Mouse (Mus musculus): ENCODE results near the gene Cfap43.

Cfap43 gene

DNA sequence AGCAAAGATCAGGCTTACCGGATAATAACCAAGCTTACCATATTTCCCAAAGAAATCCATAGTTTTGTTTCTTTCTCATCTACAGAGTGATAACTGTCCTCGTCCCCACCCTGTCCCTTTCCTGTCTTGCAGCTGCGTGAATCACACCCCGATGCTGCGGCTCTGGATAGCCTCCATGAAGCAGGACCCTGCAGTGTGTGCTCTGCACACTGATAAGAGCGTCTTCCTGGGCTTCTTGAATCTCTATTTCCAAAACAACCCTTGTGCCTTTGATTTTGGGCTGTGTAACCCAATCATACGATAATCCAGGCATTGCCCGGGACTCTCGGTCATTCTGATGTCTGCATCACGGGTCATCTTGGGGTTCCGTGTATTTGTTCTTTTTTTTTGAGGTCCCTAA is 33.2 kb downstream of the Cfap43 start:
- DNase-seq (ENCODE audit: low read depth, low spot score): no peak

DNA sequence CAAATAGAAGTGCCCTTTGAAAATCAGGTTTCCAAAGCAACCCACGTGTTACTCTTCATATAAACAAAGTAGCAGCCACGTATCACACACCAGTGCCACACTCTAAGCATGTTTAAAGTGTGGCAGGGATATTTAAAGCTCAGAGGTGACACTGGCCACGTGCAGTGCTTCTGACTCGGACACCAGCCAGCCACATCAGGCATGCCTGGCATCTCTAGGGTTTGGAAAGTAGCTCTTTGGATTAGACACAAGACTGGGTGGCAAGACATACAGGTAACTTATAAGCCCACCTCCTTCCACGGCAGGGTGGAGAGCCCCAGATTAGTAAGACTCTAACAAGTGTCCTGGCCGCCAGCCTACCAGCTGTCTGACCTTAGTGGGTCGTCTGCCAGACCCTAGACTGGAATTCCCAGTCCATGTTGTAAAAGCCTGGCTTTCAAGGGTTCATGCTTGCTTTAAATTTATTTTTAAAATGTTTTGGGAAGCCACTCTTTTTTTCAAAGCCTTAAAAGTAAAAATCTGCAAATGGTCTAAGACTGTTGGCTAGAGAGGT is 33.8 kb downstream of the Cfap43 start:
- DNase-seq (ENCODE audit: low read depth, low spot score): no peak

DNA sequence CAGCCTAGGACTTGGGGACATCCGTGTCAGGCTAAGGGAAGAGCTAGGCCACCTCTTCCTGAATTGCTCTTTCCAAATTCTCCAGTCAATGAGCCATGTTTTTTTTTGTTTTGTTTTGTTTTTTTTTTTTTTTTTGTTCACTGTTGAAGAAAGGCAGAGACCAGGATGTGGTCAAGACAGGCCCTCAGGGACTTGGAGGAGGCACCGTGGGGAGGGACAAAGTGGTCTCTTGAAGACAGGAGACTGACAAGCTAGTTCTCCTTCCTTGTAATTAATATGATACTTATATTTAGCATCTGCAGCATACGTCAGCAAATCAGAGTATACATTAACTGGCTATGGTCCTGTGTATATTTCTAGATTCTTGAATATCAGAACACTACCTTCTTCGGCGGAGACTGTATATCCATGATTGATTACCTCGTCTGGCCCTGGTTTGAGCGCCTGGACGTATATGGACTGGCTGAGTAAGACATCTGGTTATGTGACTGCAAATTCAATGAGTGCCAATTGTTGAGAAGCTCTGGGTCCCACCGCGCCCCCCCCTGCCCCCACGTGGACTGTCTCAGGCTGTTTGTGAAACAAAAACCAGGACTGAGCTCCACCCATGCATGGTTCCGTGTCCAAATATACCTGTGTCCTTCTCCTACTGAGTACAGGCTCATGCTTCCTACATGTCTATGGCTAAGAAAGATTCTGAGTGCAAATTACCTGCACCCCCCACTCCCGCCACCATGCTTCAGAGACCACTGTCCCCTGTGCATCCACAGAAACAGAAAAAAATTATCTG is 34.6 kb downstream of the Cfap43 start:
- DNase-seq (ENCODE audit: low read depth, low spot score): no peak

DNA sequence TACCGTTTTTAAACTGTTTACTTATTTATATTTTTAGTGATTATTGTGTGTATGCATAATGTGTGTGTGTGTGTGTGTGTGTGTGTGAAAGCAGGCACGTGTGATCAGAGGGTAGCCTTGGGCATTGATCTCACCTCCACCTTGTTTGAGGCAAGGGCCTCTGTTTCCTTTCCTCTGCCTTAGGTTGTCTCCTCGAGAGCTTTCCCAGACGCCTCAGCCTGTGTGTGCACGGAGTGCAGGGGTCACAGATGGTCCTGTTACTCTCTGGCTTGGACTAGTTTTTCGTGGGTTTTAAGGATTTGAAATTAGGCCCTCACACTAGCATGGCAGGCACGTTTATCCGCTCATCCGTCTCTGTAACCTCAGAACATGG is 36.2 kb downstream of the Cfap43 start:
- no peak for DNase-seq (ENCODE audit: low read depth, low spot score)

DNA sequence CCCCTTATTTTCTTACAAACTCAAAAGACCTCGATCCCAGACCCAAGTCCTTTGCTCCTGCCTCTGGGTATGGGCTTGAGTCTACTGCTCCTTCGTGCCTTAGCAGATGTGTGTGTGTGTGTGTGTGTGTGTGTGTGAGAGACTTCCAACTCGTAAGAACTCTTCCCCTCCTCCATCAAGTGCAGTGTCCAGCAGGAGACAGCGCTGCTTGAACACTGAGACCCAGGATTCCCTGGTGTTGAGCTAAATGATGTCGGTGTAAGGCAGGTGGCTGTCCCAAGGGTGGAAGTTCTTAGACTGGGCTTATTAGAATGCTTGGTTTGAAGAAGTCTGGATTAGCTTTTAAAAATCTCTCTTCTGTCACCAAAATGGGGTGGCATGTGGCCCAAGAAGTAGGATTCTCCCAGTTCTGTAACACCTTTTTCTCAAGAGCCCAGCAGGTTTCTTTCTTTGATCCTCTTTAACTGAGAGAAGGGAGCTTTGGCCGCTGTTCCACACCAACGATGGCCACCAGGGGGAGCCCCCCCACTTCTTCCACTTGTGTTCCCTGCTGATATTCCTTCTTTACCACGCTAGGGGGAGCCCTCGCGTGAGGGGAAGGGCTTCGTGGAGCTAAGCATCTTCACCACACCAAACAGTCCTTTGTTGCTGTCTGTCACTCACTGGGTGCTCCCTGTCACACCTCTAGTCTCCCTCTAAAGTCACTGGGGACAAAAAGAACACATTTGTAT is 36.8 kb downstream of the Cfap43 start:
- peak; percentile 84 for DNase-seq (ENCODE audit: low read depth, low spot score)

DNA sequence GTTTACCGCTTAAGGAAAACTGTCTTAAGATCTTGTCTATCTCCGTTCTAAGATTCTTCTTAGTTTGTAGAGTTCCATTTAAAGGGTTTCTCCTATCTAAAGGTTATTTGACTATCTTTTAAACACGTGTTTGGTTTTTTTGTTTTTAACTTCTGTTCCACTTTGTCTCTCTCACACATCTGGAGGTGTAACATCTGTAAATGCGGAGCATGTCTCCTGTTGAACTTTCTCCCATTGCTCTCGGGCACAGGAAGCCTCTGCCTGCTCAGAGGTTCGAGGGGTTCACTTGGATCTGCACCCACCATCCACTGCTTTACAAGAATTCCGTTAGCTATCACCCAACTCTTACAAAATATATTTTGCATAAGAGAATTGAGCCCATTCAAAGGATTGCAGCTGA is 37.5 kb downstream of the Cfap43 start:
- DNase-seq (ENCODE audit: low read depth, low spot score): no peak

DNA sequence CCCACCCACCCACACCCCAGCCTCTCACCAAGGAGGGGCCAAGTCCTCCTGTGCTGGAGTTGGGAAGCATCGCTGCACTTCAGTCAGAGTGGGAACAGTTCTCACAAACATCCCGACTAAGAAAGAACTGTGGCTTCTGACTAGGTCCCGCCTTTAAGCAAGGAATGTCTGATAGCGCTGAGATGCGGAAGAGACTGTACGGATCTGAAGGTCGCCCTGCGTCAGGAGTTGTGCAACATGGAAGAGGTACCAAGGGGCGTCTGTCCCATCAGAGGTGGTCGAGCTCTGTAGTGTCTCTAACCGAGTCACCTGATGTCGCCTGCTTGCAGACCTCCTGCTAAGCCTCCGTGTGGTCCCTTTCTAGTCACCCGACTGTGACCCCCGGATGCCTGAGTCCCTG is 42.8 kb downstream of the Cfap43 start:
- no peak for DNase-seq (ENCODE audit: low read depth, low spot score)

DNA sequence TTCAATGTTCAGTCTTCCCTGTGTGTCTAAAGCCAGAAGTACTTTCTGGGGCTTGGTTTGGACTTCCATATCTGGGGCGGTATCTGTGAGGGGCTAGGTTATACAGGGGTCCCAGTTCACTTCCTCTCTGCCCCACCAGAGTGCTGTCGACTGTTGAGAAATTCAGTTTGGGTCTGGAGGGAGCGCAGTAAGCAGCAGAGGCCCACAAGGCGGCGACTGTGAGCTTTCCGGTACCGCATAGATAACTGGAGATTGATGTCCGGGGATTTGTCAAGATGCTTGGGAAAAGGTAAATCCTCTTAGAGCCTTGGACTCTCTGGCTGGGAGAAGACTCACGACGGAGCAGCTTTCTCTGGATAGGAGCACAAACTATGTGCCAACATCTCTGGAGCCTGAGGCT is 47.6 kb downstream of the Cfap43 start:
- DNase-seq (ENCODE audit: low read depth, low spot score): no peak

DNA sequence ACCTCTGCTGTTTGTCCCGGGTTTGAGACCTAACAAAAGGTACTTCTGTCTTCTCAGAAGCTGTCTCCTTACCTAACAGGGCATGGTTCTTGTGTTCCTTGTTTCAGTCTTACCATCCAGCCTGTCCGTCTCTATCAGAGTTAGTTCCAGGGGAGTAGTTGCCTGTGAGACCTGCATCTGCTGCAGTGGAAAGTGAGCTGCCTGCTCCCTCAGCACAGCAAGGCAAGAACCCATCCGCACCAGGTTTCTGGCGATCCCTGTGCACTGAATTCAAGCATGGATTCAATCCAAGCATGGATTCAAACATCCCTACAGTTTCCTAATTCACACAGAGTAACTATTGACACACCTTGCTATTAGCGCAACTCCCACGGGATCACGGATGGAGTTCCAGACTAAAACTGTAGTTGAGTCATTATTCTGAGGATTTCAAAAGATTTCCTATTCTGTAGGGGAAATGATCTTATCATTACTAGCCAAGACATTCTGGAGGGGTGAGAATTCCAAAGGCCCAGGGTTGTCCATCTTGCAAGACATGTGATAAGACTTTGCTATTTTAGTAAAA is 48.9 kb downstream of the Cfap43 start:
- DNase-seq (ENCODE audit: low read depth, low spot score): no peak

DNA sequence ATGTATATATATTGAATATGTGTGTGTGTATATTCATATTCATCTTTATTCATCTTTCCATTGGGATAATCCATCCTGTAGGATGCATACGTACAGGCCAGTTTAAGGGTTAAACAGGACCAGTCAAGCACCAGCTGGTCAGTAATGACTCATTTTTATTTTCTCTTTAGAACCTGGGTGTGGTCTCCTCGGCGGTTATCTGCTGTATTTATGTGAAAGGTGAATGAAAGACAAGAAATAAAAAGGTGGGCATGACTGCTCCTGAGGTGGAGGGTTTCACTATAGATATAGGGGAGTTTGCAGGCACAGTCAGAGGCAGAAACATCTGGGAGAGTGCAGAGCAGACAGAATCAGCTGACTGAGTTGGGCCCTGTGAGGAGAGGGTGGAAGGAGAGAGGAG is 49.6 kb downstream of the Cfap43 start:
- no peak for DNase-seq (ENCODE audit: low read depth, low spot score)

DNA sequence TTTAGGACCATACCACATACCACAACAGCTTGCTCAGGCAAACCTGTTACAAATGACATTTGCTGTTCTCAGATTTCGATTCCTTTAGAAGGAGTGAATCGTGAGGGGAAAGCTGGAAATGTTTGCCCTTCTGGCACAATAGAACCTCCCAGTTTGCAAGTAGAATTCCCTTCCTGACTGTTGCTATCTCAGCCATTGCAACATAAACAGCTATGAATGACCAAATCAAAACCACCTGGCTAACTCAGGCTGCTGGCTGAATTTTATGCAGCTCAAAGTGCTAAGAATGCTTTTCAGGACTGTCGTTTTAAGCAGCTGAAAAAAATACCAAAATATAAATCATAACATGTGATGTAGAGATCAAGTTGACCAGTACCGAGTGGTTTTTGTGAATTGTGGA is 50.1 kb downstream of the Cfap43 start:
- DNase-seq (ENCODE audit: low read depth, low spot score): no peak

DNA sequence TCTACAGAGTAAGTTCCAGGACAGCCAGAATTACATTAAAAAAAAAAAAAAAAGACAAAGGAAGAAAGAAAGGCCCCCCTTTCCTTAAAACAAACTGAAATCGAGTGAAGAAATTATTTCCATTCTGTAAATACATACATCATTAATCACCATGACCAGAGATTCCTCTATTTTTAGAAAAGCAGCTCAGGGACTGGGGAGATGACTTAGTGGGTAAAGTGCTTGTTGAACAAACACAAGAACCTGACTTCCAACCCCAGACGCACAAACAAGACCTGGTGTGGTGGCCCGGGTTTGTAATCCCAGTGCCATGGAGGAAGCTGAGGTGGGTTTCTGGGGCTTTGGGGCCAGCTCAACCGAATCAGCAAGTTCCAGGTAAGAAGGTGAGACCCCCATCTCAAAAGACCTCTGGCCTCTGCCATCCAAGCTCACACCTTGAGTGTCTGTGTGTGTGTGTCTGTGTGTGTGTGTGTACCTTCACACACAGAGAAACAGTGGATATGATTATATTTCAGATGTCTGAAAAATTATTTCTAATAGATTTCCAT is 51.4 kb downstream of the Cfap43 start:
- no peak for DNase-seq (ENCODE audit: low read depth, low spot score)

DNA sequence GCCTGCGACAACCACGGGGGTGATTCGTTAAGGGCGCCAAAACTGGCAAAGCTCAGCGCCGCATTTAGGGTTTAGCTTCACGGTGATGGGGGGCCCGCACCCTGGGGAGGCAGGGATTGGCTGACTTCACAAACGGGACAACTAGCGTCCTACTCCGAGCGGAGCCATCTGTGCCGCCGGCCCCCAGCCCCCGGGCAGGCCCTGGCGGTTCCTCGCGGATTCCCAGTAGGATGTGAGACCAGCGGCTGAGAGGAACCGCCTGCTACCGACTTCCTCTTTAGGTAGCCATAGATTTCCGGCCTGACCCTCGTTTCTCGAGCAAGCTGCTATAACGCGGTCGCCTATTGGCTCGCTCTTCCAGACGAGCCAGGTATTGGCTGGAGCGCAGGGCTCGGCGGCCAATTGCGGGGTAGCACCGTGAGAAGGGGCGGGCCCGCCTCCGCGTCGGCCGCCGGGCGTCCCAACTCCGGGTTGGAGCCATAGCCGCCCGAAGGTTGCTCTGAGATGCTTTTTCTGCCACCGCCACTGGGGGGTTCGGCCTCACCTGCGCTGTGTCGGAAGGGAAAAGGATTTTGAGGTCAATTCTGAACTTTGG is 53.6 kb downstream of the Cfap43 start, which contains the start of gene Gsto2:
TSS of gene Gsto2 (plus strand) at position 182 of the 595 bp plus-strand sequence.
- peak; percentile 93 for DNase-seq (ENCODE audit: low read depth, low spot score)

DNA sequence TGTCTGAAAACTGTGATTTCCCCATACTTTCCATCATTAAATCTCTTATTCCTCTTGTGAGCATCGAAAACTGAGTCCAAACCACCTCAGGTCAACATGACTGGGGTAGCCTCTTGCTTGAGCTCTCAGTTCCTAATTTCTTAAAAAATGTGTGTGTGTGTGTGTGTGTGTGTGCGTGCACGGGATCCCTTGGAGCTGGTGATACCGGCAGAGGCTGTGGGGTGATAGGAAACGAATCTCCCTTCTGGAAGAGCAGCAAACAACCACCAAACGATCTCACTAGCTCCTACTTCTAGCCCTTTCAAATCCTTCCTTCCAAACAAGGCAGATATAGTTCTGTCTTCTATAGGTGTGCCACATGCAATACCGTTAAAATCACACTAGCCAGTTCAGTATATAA is 54.4 kb downstream of the Cfap43 start:
- DNase-seq (ENCODE audit: low read depth, low spot score): no peak

DNA sequence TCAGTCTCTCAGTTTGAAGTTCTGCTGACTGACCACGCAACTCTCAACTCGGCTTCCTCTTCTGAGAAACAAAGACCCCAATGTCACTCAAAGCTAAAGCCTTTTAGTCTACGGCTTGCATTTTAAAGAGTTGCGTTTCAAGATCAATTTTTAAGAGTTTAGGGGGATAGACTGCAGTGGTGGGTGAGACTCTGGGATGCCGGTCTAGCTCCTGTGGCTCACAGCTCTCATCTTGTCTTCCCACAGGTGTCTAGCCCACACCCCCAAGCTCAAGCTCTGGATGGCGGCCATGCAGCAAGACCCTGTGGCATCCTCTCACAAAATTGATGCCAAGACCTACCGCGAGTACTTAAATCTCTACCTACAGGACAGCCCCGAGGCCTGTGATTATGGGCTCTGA is 55.0 kb downstream of the Cfap43 start:
- no peak for DNase-seq (ENCODE audit: low read depth, low spot score)

DNA sequence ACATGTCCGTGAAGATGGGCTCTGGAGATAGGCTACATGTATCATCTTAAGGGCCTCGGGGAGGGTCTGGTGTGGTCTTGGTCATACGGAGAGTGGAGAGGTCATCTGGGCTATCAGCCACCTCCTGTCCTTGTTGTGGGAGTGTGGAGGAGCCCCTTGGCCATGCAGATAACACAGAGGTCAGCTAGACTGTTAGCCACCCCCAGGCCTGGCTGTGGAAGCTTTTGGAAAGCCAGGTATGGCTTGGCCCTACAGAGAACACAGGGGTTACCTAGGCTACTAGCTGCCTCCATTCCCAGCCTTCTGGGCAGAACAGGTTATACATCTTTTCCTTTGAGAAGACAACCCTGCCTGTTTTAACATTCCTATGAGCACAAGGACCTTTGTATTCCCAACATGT is 56.5 kb downstream of the Cfap43 start:
- DNase-seq (ENCODE audit: low read depth, low spot score): no peak

DNA sequence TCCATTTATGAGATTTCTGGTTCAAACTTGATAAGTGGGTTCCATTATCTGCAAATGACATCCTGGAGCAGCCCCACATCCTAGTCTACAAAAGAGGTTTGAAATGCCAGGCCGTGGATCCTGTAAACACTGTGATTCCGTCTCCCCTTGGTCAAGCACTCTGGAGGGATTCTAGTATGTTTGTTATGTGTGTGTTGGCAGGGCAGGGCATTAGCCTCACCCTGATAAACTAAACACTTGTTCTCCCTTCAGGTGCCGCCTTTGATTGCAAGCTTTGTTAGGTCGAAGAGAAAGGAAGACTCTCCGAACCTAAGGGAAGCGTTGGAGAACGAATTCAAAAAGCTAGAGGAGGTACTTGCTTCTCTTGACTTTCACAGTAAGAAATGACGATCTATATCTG is 59.9 kb downstream of the Cfap43 start:
- DNase-seq (ENCODE audit: low read depth, low spot score): no peak

DNA sequence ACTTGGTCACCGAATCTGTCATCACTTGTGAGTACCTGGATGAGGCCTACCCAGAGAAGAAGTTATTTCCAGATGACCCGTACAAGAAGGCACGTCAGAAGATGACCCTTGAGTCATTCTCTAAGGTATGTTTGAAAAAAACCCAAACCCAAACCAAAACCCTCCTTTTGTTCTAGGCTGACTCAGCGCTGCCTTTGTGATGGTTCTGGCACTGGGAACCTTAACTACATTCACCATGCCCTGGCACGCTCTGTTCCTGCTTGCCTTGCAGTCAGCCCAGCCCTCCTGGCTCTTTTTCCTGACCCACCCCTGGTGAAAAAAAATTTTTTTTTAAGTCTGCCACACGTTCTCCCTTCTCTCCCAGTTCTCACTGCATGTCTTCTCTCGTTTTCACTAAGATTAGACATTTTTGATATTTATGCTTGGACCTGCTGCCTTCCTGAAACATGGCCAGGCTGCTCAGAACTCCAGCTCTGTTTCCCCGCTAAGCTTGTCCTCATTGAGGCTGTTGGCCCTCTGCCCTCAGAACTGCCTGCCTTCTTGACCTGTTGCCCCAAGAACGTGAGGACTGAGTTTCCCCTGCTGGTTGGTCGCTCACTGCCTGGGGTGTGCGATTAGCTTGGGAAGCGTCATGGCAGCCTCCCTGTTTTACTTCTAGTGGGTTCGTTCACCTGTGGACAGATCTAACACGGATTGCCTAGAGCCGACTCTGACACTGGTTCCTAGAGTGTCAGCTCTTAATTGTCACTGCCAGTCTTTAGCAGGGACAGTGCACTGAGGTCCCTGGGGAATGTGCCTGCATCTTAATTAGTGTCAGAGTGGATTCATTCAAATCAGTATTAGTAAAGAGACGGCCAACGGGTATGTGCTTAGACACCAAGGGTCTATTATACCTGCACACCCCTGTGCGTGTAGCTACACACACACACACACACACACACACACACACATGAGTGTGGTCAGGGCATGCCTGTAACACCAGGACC is 60.8 kb downstream of the Cfap43 start:
- DNase-seq (ENCODE audit: low read depth, low spot score): no peak

DNA sequence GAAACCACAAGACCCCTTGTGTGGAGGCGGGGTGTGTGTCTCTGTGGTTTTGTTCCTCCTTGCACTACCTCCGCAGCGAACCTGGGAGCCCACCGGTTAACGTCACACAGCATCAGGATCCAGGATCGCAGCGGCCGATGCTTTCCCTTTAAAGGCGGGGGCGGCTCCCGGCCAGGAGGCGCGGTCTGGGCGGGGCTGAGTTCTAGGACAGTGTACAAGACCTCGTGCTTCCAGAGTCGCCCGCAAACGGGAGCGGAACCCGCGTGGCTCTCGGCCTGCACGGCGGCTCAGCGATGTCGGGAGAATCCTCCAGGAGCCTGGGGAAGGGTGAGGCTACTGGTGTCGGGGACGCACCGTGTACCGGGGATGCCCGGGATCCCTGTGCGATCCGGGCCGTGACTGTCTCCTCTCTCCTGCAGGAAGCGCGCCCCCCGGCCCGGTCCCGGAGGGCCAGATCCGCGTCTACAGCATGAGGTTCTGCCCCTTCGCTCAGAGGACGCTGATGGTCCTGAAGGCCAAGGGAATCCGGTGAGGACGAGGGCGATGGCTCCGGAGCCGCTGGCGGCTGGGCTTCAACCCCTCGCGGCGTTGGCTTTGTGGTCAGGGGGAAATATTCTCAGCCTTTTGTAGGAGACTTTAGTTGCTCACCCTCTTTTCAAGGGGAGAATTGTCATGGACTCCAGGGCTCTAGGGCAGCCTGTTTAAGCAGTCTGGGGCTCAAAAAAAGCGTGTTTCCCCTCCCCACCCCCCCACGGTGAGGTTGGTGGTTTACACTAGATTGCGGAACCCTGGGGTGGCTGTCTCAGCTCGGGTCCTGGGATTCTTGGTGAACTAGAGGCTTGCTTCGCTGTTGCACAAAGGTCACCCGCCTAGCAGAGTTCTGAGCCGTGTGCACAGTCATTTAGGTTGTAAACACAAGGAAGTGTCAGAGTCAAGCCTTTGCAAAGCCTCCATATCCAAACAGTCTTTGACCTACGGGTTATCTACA is 64.0 kb downstream of the Cfap43 start, which contains the start of gene Gsto1:
TSS of gene Gsto1 (plus strand) at position 175 of the 988 bp plus-strand sequence.
- peak; percentile 81 for DNase-seq (ENCODE audit: low read depth, low spot score)

Measured in ES-CJ7 (cell line).